Mouse (Mus musculus): Measurements from ENCODE around the gene Lrrc26. TPM values are rescaled to one million over a fixed set of nuclear protein-coding genes. Genes with fewer than 3 reads are reported as not detected.
A peak's percentile ranks its signal among the peaks of the same experiment; 100 is the strongest.
"Not testable (repeated sequence)": the region's sequence is repeated elsewhere in the genome, so short reads cannot be mapped to it uniquely, and the experiment has no call there.

Lrrc26 gene
- not detected in 2 replicates for total RNA-seq (2015; ENCODE audit: low replicate concordance)
- total RNA-seq (2017; ENCODE audit: low replicate concordance) = not detected in 2 replicates

DNA sequence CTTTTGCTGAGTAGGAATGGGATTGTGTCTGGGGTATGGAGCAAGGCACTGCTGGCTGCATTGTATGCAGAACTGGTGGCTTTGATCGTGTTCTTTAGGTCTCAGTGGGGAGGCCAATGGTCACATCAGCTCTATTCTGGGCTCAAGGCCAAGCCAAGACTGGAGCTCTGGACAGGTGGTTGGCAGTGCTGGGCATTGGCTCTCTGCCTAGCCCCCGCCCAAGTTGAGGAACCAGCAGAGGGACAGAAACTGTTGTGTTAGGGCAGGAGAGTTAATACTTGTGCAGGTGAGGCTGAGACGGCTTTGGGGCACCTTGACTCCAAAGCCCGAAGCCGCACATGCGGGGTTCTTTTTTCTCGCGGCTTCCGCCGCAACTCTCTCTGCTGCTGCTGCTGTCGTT, at the start of gene Lrrc26:
Gene Lrrc26, plus strand, starts transcription at position 265 of the 400 bp plus-strand sequence.
- ATAC-seq (replicated peaks; ENCODE audit: low FRiP score, poor library complexity, severe bottlenecking) = no peak

DNA sequence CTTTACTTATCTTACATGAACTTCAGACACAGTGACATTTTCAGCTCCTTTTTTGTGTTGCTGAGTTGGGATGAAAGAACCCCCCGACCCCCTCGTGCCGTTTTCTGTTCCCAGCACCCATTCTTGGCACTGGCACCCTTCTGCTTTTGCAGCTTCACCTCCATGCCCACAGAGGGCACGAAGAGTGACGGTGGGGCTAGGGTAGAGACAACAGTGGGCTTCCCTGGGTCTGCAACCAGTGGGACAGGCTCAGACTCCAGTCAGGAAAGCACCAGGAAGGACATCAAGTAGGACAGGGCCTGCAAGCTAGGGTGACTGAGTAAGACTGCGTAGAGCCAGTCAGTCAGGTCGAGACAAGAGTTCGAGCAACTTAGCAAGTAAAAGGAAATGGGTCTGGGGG, 49.4 kb upstream of the Lrrc26 start:
- no peak for ATAC-seq (replicated peaks; ENCODE audit: low FRiP score, poor library complexity, severe bottlenecking)

DNA sequence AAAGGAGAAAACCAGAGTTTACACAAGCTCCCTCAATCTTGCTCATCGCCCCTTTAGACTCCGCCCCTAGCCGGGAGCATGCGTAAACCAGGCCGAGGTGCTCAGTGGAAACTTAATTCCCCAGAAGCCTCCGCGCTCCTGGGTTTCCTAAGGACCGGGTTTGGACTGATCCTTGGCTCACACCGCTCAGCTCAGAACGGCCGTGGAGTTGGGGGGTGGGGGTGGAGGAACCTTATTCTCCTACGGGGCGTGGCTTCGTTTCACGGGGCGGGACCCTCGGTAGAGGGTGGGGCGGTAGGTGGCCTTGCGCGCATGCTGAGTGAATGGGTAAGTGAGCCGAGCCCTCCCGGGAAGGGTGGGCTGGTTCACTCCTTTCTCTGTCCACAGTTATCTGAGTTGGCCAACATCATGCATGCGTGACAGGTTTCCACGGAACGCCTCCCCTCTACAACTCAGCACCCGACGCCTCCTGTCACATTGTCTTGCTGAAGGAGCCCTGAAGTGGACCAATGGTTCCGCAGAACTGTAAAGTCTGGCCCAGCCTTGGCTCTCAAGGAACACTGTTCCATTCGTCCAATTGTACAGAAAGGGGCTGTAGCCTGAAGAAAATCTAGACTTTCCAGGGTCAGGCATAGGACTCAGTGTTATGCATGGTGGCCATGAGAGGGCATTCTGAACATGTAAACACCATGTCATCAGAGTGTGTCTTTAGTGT, 48.8 kb upstream of the Lrrc26 start:
- ATAC-seq (replicated peaks; ENCODE audit: low FRiP score, poor library complexity, severe bottlenecking) = no peak

DNA sequence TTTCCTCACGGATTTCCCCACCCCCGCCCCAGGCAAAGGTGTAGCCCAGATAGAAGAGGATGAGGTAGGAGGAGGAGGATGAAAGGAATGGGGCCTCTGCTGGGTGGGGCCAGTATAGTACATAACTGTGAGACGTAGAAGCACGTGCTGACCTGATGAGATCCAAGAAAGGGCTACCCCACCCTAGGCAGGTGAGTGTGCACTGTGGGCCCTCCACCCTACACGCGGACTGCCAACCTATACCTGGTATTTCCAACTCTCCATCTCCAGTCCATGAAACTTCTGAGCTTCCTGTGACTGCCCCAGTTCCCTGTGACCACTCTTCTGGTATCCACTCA, 48.3 kb upstream of the Lrrc26 start:
- ATAC-seq (replicated peaks; ENCODE audit: low FRiP score, poor library complexity, severe bottlenecking) = no peak

DNA sequence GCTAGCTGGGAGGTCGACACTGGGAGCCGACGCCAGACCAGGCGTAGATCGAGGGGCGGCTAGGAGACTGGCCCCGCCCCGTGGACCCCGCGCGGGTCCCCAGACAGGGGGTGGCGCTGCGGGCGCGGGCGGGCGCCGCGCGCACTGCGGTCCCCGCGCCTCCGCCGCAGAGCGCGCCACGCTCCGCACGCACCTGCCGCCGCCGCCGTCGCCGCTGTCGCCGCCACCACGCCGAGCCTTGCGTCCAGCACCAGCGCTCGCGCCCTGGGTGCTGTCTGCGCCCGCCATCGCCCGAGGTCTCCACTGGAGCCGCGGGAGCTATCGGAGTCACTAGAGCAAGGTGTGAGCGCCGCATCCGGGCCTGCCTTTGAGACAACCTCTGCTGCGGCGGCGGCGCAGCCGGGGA, 47.6 kb upstream of the Lrrc26 start, which contains the start of the genes Rnf208 and Cysrt1:
Gene Rnf208, plus strand, starts transcription at position 155 of the 406 bp plus-strand sequence.
Gene Cysrt1, minus strand, starts transcription at position 352 of the 406 bp plus-strand sequence.
- ATAC-seq (replicated peaks; ENCODE audit: low FRiP score, poor library complexity, severe bottlenecking) = no peak

DNA sequence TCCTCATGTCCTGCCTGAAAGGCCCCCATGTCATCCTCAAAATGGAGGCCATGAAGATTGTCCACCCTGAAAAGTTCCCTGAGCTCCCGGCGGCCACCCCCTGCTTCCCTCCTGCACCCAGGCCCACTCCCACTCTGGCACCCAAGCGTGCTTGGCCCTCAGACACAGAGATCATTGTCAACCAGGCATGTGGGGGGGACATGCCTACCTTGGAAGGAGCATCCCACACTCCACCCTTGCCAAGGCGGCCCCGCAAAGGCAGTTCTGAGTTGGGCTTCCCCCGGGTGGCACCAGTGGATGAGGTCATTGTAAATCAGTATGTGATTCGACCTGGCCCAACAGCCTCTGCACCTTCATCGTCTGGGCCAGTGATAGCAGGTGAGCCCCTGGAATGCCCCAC, 46.4 kb upstream of the Lrrc26 start:
- ATAC-seq (replicated peaks; ENCODE audit: low FRiP score, poor library complexity, severe bottlenecking) = no peak

DNA sequence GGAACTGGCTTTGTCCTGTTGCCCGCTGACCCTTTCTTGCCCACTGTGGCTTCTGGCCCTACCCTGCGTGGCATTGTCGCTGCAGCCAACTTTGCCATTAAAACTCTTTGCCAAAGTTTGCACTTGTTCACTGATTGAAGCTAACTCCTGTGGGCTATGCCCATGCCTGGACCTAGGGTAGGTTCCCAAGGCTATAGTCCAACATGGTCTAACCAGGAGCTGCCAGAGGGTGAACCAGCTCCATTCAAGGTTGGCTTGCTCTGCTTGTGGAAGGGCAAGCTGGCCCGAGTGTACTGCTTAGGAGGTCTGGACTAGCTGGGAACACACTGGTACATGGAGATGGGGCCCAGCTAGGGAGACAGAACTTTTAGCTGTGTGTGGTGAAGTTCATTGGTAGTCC, 45.6 kb upstream of the Lrrc26 start:
- no peak for ATAC-seq (replicated peaks; ENCODE audit: low FRiP score, poor library complexity, severe bottlenecking)

DNA sequence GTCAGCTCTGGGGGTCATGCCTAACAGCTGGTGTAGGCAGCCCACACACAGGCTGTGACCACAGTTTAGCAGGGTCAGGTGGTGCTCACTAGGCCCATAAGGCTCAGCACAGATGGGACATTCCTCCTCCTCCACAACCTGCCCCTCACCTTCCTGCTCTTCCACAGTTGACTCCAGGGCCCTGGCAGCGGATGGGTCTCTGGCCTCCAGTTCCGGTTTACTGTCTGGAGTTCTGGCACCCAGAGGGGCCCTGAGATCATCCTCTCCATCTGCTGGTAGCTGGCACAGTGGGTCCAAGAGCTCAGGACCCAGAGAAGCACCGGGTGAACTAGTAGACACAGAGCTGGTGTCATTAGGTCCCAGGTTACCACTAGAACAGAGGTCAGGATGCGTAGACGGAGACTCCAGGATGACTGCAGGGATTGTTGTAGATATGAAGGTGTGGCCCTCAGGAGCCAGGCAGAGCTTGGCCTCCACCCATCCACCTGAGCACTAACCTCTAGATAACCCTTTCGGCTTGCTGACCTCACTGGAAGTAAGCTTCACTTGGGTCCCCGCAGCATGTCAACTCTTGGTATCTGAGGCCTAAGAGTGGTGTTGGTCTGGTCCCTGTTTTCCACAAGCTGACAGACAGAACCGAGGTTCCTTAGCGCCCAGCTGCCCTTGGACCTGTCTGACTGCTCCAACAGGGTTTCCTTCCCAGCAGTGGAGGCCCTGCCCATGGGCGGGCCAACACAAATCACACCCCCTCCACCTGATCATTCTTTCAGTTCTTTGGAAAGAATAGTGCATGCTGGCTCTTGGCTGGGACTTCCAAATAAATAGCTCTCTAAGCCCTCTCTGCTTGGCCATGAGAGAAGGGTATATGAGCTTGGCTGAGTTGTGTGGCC, 43.3 kb upstream of the Lrrc26 start, which contains the start of gene AL732309.1:
Gene AL732309.1, minus strand, starts transcription at position 681 of the 890 bp plus-strand sequence.
- no peak for ATAC-seq (replicated peaks; ENCODE audit: low FRiP score, poor library complexity, severe bottlenecking)

DNA sequence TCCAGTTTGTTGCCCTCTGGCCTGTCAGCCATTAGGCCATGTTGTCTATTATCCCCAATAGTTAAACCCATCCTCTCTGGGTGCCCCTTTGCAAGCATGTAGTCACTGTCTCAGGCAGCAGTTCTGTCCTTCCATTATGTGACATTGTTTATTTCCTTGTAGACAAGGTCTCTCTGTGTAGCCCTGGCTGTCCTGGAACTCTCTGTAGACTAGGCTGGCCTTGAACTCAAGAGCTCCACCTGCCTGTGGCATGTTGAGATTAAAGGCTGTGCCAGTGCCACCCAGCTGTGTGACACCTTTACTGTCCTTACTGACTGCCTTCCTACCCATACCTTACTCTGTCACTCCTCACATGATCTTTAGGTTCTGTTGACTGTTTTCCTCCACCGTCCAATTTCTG, 37.4 kb upstream of the Lrrc26 start:
- no peak for ATAC-seq (replicated peaks; ENCODE audit: low FRiP score, poor library complexity, severe bottlenecking)

DNA sequence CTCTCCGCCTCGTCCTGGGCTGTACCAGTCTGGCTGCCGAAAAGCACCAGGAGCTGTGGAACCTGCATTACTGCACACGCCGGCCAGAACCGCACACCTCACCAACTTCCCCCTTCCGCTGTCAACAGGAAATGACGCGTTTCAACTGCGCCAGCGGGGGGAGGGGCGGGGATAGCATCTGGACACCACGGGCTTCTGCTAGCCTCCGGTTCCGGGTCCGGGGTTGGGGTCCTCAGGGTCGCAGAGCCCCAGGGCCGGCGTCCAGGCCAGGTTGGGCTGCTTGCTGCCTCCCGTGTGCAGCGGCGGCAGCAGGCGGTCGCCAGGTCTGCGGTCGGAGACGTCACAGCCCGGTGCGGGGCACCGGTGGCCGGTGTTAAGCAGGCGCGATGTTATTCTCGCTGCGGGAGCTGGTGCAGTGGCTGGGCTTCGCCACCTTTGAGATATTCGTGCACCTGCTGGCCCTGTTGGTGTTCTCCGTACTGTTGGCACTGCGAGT, 34.4 kb upstream of the Lrrc26 start, which contains the start of gene Tmem203:
Gene Tmem203, plus strand, starts transcription at position 156 of the 496 bp plus-strand sequence.
- ATAC-seq (replicated peaks; ENCODE audit: low FRiP score, poor library complexity, severe bottlenecking) = peak; percentile 91

DNA sequence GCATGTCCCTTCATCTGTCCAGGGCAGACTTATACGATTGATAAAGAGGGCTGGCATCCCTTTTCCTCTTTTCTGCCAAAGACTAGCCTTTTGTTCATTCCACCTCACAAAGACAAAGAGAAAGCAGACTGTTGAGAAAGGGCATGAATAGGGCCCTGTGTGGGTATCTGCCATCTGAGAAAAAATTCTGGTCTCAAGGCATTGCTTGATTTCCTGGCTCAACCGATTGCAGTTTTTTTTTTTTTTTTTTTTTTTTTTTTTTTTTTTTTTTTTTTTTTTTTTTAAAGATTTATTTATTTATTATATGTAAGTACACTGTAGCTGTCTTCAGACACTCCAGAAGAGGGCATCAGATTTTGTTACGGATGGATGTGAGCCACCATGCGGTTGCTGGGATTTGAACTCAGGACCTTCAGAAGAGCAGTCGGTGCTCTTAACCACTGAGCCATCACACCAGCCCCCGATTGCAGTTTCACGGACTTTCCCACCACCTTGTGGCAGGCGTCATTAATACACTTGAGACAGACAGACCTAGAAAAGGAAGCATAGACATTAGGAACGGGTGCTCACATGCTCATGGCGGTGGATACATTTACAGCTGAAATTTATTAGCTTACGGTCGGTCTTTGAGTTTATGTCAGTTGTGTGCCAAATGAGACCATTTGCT, 33.1 kb upstream of the Lrrc26 start:
- not testable (repeated sequence) for ATAC-seq (replicated peaks; ENCODE audit: low FRiP score, poor library complexity, severe bottlenecking)

DNA sequence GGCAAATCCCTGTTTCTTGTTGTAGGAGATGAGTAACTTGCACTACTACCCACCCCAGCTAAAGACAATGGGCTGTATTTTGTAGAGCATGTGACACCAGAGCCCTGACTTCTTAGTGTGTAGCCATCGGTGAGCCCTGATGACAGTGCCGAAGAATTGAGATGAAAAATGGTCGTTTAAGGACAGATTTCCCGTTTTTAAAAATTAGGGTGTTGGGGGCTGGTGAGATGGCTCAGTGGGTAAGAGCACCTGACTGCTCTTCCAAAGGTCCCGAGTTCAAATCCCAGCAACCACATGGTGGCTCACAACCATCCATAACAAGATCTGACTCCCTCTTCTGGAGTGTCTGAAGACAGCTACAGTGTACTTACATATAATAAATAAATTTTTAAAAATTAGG, 32.5 kb upstream of the Lrrc26 start:
- not testable (repeated sequence) for ATAC-seq (replicated peaks; ENCODE audit: low FRiP score, poor library complexity, severe bottlenecking)

DNA sequence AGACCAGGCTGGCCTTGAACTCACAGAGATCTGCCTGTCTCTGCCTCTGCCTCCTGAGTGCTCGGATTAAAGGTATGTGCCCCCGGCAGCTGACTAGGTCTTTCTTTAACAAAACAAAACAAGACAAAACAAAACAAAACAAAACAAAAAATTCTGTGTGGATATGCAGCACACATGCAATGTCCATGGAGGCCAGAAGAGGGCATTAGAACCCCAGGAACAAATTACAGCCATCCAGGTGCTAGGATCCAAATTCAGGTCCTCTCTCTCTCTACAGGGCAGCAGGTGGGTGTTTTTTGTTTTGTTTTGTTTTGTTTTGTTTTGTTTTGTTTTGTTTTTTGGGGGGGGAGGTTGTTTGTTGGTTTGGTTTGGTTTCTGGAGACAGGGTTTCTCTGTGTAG, 30.8 kb upstream of the Lrrc26 start:
- no peak for ATAC-seq (replicated peaks; ENCODE audit: low FRiP score, poor library complexity, severe bottlenecking)

DNA sequence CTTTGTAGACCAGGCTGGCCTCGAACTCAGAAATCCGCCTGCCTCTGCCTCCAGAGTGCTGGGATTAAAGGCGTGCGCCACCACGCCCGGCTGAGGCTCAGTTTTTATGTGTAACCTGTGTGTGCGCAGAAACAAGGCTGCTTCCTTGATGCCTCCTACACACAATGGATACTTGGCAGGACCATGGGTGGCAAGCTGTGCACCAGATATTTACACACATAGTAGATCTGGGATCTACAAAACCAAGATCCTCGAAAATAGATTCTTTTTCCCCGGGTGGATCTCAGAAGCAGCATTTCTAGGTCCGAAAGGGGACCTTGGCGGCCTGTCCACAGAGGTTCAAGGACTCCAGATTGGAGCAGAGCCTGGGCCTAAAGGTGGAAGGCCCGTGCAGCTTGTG, 27.8 kb upstream of the Lrrc26 start:
- peak; percentile 12 for ATAC-seq (replicated peaks; ENCODE audit: low FRiP score, poor library complexity, severe bottlenecking)

DNA sequence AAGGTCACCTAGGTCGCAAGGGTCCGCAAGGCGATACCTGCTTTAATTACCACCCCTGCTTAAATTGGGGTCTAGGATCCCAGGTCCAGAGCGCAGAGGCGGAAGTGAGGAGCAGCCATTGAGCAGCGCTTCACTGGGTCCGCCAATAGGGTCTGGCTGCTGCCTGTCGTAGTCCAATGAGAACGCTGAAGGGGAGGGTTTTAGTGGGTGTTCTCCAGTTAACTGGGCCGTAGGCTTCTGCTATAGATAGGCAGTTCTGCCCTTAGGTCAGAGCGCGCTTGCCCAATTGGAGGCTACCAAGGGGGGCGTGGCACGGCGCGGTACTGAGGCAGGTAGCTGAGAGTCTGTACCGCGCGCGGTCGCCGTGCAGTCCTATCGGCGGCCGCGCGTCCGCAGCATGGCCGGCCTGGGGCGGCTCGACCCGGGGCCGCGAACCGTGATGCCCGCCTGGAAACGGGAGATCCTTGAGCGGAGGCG, 27.4 kb upstream of the Lrrc26 start, which contains the start of gene Tprn:
Gene Tprn, plus strand, starts transcription at position 328 of the 477 bp plus-strand sequence.
- peak; percentile 96 for ATAC-seq (replicated peaks; ENCODE audit: low FRiP score, poor library complexity, severe bottlenecking)

DNA sequence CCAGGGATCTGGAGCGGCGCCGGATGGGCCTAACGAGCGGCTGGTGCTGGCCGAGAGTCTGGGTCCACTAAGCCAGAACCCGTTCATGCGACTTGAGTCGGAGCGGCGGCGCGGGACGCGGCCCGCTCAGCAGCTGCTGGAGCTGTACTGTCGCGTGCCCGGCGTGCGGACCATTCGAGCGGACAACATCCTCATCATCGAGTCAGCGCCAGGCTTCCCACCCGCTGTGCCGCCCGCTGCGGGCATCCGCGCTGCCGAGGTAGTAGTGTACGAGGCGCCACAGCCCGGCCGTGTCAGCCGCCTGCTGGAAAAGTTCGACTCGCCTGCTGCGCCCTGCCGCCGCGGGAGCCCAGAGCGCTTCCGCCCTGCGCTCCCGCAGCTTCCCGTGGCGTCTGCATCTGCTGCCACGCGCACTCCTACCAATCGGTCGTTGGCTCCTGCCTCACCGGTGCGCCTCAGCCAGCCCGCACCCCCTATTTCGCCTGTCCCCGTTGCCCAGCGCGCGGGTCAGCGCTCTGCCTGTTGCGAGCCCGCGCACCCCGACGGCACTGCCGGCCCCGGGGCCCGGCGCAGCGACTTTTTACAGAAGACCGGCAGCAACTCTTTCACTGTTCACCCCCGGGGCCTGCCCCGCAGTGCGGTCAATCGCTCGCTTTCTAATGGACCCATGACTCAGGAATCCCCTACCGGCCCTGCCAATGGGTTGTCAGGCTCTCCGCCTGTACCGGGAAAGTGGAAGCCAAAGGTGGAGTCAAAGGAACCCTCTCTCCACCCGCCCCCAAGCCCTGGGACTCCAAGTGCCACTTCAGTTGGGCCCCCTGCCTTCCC, 26.7 kb upstream of the Lrrc26 start:
- ATAC-seq (replicated peaks; ENCODE audit: low FRiP score, poor library complexity, severe bottlenecking) = no peak; the same call in 1 of the 2 replicates

DNA sequence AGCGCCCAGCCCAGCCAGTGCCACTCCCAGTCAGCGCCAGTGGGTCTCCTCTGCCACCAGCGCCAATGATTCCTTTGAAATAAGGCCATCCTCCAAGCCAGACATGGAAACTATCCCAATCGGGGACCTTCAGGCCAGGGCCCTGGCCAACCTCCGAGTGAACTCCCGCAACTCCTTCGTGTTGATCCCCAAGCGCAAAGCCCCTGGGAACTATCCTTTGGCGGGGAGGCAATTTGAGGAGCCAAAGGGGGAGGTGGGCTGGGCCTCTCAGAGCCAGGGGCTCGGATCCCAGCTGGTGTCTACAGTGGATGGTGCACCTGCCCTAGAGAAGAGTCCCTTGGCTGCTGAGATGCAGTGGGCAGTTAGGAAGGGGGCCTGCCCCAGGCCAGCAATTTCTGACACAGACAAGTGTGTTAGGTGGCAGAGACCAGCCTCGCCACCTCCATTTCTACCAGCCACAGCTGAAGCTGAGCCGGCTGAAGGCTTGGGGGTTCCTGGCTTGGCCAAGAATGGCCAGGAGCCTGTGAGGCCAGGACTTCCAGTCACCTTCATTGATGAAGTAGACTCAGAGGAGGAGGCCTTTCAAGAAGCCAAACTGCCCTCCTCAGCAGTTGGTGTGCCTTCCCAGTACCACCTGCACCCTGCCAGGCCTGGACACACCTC, 26.0 kb upstream of the Lrrc26 start:
- no peak for ATAC-seq (replicated peaks; ENCODE audit: low FRiP score, poor library complexity, severe bottlenecking)

DNA sequence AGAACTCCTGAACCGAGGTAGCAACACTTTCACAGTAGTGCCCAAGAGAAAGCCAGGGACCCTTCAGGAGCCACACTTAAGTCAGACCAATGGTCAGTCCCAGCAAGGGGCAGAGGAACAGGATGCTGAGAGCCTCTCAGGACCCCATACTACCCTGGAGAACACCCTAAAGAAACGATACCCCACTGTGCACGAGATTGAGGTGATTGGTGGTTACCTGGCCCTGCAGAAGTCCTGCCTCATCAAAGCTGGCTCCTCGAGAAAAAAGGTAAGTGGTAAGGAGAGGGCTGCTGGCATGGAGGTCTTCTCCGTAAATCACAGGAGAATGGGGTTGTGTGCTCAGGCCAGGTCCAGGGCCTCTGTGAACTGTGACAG, 25.4 kb upstream of the Lrrc26 start:
- no peak for ATAC-seq (replicated peaks; ENCODE audit: low FRiP score, poor library complexity, severe bottlenecking)

Measured in erythroblast, adult 5-6 weeks (primary cell).